Mouse (Mus musculus) thymus, postnatal 10 days (tissue): ENCODE data around the gene Snupn.
A peak's percentile ranks its signal among the peaks of the same experiment; 100 is the strongest.
"Not testable (repeated sequence)": the region's sequence is repeated elsewhere in the genome, so short reads cannot be mapped to it uniquely, and the experiment has no call there.

Source experiments
- DNase-seq, 2 experiments: peaks; one replicate each; pipeline ENCODE4 v3.0.0; 2021; ENCODE audit warnings: low spot score in 2 of 2

Gene Snupn

DNA sequence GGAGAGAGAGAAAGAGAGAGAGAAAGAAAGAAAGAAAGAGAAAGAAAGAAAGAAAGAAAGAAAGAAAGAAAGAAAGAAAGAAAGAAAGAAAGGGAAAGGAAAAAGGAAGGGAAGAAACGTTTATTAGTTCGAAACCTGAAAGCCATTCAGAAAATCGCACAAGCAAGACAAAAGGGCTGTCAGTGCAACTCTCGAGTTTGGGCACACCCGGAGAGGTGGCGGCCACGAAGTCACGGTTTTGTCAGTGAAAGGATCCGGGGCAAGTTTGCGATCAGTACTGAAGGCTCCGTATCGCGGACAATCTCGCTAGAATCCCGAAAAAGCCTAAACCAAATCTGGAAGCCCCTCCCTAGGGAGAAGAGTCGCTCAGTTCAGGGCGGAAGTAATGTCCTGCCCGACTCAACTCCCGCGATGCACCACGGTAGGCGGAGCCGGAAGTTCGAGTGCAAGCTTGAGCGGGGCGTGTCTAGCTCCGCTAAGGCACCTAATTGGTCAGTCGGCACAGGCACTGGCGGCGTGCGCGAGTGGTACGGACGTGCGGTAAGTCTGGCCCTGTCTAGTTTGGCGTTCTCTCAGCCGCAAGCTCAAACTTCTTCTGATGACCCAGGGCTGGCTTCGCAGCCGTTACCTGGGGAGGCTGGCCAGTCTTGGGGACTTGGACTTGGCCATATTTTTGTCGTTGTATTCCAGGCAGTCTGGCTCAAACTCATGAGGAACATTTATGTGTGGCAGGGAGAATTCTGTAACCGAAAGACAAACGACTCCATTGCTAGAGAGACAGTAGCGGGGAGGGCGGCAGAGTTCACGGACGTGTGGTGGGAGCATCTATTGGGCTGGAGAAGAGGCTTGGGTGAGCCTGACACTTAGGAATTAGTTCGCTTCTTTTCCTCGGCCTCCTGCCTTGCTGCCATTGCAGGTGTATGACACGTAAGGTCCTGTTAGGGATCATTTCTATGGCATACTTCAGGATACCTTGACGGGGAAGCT is at the start of gene Snupn:
Snupn (plus strand) TSS at position 465 of the 987 bp plus-strand sequence.
- peak; percentile 95 to 96 for DNase-seq

DNA sequence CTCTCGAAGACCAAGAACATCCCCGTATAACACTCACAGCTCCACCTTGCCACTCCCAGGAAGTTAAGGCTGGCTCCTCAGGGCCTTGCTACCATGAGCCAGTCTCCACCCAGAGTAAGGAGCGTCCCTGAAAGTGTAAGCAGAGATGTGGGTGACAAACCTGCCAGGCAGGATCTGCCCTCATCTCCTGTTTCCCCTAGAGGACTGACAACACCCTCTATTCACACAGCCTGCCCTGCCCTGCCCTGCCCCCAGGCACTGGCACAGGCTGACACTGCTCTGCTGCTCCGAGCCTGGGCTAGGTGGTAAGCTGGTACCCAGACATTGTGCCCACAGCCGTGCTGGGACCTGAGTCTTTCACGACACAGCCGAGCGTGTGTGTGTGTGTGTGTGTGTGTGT is 49.5 kb upstream of the Snupn start:
- DNase-seq: no peak

DNA sequence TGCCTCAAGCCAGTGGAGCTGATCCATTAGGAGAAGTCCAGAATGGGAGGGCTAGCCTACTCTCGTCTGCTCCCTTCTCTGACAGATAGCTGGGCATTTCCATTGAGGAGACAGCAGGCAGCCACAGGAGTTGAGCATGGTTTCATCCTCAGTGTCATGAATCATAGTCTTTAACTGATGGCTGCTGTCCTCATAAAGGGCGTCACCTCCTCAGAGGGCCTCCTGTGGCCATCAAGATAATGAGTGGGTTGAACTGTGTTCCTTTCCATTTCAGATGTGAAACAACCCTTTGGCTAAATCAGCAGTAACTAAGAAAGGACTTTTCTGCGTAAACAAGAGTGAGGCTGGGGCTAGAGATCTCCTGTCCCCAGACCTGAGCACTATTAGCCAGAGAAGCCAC is 47.0 kb upstream of the Snupn start:
- no peak for DNase-seq

DNA sequence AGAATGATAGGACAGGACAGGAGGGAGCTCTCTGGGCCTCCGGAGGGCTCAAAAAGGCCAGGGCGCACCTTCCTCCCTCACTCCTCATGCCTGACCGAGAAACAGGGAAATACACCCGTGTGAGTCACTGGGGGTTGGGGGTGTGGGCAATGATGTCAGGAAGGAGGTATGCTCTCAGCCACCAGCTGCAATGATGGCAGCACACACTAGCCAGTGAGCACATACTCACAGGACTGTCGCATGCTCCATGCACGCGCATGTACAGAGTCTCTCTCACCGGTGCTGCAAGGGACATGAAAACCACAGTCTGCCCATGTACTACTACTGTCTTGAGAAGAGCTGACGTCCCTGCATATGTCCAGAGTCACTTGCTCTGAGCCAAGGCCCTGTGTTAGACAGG is 43.1 kb upstream of the Snupn start:
- no peak for DNase-seq

DNA sequence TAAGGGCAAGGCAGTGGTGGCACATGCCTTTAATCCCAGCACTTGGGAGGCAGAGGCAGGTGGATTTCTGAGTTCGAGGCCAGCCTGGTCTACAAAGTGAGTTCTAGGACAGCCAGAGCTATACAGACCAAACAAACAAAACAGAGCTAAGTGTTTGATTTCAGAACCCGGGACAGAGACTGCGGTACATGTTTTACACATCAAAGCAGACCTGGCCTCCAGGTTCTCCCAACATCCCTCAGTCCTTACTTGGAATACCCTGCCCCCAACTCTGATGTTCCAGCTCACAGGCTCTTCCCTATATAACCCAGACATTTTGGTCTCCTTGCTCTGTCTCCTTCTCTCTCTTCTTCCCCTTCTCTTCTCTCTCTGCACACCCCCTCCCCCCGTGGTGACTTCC is 40.7 kb upstream of the Snupn start:
- DNase-seq: not testable (repeated sequence)

DNA sequence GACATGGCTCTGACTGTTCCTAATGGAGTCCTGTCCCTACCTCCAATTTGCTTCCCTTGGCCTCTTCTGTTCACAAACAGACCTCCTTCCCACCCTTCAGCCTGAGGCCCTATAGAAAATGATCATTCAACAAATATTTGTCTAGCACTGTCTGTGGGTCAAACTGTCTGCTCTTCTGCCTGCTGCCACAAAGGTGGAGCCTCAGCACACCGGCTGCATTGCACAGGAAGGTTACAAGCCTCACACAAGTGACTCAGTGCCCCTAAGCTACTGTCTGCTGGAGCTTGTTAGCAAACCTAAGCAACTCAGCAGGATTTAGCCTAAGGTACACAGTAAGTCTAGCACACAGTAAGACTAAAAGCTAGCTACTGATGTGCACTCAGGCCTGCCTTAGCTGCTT is 39.7 kb upstream of the Snupn start:
- DNase-seq: no peak

DNA sequence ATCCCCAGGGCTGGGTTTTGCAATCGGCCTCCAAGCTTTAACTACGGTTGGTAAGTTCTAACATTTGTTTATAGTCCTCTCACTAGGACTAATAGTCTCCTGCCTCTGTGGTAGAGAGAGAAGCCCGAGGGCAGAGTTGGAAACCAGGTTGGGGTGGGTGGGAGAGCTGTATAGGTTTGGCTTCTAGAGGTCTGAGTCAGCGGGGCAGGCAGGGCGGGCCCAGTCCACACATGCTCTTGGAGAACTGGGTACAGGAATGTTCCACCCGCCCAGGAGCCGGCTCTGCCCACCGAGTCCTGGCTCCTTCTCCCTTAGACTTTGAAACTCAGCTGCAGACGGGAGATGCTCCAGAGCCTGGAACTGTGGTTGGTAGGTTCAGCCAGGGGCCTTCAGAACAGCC is 36.7 kb upstream of the Snupn start:
- DNase-seq: no peak

DNA sequence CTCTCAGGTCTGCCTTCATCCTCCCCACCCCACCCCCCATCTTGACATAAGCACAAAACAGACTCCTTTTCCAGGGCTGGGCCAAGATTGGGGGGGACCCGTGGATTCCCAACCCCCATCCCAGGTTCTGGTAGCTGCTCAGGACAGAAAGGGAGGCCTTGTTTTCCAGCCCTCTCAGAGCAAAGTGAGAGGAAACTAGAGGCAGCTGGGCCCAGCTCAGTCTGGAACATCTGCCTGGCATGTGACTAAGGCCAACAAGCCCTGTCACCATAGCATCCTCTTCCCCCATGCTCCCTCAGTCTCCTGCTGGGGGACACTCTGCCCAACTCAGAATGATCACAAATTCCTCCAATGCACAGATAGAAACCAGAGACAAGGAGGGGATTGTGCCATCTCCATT is 35.6 kb upstream of the Snupn start:
- DNase-seq: no peak

DNA sequence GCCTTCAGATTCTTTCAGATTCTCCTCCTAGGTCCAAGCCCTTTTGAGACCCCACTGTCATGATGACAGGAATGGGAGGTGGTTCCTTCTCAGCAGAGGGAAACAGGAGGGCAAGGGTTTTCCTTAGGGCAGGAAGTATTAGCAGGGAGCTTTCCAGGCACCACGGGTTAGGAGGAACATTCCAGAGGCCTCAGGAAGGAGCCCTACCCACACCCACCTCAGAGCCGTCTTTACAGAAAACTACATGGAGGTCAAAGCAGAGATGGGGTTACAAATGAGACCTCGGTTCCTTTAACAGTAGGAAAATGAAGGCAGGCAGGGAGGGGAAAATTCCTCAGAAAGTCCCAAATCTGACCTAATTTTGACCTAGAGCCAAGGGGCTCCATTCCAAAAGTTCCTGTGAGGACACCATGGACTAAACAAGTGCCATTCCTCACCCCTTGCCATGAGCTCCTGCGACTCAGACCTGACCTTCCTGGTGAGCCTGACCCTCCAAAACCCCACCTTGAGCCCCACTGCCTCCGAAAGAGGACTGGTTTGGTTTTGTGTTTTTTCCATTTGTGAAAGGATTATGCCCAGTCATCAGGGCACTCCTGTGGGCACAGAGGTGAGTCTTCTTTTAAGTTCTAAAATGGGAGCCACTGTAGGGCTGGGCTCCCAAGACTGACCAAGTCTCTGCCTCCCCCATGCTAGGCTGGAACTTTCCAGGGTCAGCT is 34.8 kb upstream of the Snupn start:
- DNase-seq: no peak

DNA sequence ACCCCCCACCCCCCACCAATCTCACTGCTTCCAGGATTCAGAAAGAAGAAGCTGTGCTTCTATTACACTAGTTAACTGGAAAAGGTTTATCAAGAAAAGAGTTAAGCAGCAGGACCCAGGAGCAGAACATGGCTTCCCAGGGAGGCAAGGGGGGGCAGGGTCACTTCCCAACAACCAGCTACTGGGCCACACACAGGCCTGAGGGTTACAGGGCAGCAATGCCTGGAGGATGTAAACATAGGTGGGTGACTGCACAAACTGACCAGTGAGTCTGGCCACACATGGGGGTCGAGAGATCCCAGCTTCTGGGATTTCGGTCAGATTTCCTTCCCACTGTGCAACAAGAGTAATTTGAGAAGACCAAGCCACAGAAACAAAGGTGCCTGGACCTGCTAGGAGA is 33.5 kb upstream of the Snupn start:
- no peak for DNase-seq

DNA sequence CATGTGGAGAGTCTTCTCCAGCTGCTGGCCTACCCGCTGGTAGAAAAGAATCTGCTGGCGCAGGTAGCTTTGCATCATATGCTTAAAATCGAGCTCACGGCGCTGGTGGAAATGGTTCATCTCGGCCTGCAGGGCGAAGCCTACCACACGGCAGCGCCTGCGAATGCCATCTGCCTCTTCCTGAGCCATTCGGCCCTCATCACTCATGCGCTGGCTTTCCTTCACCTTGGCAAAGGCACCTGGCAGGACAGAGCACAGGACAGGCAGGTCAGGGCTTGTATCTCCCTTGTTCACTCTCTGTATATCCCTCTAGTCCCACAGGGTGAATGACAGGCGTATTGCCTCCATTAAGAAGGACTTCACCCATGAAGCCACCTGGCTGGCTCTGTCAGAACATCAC is 32.2 kb upstream of the Snupn start:
- DNase-seq: no peak

DNA sequence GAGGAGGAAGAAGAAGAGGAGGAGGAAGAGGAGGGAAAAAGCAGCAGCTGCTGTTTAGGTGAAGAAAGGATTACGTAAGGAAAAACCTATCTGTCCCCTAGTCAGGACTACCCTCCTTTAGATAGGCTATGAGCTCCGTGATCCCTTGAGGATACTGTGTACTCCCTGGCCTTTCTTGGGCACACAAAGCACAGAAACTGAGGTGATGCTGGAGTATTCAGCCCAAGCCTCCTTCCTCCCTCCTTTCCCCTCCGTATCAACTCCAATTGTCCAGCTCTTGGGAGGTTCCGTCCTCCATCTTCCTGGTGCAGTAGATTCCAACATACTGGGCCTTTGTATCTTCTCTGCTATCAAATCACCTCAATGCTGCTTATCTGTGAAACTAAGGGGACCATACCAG is 27.9 kb upstream of the Snupn start:
- DNase-seq: no peak

DNA sequence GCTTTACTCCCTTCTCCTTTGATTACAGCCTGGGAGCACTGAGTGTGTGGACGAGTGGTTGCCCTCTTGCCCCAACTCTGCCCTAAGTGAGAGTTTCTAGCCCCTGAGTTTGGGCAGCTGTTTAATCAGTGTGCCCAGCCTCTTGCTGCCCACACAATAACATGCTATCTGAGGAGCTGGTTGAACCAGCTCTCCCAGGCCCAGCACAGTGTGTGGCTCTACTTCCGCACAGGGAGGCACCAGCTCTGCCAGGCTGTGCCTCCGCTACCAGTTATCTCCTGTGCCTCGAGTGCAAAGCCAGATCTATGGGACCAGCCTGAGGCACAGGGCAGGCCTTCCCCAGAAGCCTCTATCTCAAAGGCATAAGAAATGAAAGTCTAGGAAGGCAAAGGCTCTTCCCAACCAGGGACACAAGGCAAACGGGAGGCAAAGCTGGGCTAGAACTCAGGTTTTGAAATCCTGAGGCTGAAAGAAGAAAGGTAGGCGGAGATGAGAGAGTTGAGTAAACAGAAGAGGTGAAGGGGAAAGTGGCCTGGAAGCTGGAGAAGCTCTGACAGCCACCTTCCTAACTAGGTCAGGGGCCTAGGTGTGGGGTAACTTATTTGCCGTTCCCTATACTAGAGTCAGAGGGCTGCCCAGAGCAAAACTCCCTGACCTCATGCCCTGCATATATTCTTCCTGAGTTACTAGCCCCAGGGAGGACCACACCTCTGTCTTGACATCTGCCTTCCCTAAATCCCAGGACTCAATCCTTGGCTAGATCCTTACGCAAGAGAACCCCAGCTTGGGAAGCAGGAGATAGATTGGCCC is 26.6 kb upstream of the Snupn start:
- DNase-seq: no peak

DNA sequence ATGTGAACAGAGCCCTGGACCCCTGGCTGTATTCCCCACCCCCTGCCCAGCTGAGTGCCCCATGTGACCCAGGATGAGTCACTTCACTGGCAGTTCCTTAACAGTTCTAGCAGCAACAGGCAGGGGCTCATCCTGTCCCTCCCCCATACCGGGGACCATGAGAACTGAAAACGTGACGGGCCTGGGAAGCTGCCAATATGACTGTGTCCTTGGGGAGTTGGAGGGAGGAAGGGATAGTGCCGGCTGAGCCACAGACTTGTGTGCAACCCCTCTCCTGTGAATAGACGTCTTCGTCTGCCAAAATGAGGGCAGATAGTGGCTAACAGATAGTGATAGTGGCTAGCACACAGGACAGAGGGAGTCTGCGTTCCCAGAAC is 26.0 kb upstream of the Snupn start:
- no peak for DNase-seq

DNA sequence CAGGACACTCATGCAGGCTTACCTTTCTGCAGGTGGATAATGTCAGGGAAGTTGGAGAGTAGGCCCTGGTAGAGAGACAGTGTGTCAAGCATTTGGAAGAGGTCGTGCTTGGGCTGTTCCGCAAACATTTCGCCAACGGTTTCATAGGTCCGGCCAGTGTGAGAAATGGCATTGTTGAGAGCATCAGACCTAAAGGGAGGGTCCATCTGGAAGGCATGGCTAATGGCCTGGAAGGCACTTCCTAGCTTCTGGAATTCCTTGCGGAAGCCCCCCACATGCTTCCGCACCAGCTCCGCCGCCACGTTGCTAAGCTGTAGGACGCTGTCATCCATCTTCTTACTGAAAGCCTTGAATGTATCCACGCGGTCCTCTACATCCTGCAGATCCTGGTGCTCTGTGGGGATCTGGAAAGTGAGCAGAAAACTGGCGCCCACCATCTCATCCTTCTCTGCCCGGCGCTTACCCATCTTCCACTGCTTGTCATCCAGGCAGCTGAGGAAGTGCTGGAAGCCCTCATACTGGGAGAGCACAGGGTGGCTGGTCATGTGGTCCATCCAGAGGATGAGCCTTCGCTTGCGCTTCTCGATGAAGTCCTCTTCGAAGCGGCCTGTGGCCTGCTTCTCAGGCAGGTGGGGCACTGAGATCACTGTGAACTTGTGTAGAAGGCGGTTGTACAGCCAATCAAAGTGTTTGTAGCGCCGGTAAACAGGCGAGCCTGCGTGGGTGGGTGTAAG is 25.2 kb upstream of the Snupn start:
- no peak for DNase-seq

DNA sequence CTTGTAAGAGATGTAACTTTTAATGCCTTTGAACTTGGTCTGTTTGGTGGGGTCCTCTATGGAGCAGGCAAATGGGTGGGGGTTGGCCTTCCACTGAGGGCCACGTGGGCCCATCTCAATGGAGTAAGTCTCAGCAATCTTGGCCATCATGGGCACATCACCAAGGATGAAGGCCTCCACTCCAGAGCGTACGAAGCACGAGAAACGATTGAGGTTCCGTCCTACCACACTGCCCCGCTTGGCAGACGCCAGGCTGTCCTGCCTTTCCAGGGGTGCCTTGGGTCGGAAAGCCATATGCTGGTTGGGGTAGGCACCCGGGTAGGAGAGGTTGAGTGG is 24.7 kb upstream of the Snupn start:
- no peak for DNase-seq

DNA sequence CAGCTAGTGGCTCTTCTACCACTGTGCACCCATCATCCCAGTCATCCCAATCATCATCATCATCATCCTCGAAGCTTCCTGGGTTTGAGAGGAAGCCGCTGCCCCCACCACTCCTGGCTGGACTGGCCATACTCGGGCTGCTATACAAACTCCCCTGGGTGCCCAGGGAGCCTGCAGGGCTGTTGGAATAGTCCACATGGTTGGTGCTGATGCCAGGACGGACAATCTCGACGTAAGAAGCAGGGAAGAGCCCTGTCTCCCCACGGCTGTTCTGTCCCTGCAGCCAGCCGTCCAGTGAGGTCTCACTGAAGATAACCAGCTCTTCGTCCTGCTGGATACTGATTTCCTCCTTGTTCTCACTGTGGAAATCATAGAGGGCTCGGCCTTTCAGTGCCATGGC is 24.3 kb upstream of the Snupn start:
- no peak for DNase-seq

DNA sequence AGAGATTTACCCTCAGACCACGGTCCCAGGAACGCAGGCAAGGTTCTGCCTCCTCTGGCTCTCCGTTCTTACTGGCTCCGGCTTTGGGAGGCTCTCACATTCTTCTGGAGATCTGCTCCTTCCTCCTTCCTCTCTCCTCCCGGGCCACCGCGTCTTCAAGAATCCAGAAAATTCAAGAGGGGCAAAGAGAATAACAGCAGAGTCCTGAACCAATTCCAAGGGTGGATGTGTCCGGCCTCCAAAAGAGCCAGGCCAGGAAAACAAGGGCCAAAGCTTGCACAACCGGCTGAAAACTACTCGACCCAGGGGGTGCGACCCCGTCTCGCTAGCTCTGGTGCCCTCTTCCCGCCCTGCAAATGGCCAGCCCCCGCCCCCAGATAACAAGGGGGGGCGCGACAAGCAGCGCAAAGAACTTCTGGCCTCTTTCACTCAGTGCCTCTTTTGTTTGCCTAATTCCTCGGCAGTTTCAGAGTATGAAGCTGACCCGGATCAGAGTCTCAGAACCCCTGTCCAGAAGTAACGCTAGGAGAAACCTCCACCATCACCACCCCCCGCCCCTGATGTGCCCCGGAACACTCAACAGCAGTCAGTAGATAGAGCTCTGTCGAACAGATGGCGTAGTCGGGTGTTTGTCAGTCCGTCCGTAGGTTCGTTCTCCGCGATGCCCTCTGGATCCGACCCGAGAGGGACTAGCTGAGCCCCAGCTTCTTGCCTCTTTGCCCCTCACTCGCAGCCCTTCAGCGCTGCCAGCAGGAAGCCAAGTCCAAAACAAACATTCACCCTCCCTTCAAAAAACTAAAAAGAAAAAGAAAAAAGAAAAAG is 23.3 kb upstream of the Snupn start:
- peak; percentile 17 to 34 for DNase-seq

DNA sequence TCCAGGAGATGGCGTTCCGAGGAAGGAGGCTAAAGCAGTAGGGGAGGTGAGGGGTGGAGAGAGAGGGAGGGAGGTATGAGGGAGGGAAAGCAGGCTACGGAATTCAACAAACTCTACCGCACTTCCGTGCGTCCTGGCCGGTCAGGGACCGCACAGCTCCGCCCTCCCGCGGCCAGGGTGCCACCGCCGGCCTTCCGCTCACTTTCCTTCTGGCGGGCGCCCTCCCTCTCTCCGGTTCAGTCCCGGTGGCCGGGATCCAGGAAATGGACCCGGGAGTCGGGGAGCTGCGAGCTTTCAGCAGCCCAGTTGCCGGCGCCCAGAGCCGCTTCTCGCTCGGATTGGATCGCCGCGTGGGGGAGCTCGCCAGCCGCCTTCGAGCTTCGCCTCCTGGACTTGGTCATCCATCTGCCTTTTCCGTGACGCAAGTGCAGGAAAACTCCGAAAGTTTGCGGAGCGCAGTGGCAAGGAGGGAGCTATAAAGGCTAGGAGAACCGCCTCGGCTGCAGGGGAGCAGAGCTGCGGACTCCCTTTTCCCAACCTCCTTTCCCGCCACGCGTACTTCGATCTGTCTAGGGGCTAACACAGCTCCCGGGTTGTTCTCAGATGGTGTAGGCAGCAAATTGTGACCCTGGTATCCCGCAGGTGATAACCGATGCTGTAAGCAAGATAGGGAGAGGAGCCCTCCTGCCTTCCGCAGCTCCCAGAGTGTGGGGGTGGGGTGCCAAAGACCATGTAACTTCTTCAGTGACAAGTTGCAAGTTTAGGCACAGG is 22.5 kb upstream of the Snupn start, which contains the start of gene Snx33:
Snx33 (minus strand) TSS at position 331 of the 771 bp plus-strand sequence.
- DNase-seq: peak; percentile 68 to 82

DNA sequence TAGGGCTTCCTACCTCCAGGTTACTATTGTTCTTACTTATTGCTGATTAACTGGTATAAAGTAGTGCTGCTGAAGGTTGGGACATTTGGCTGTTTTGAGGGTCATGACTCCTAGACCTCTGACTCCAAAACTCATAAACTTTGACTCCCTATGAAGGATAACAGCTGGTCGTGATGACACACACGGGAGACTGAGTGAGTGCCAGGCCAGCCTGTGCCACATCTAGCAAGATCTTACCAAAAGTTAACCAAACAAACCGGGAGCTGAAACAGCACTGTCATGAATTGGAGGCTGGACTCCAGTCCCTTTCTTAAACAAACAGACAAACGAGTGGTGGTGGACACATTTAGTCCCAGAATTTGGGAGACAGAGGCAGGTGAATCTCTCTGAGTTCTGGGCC is 21.2 kb upstream of the Snupn start:
- DNase-seq: no peak
